Mouse (Mus musculus) right cerebral cortex, postnatal 10 days (tissue): ENCODE results near the gene Sema7a.

ENCODE experiments used
- DNase-seq, 2 experiments: peaks; one replicate each; pipeline ENCODE4 v3.0.0; 2021; ENCODE audit warnings: low spot score in 2 of 2

The Sema7a gene

GRCm38 (mm10) chr9:57959886-57960866, 20.3 kb downstream of the Sema7a start:
- no peak for DNase-seq

GRCm38 (mm10) chr9:57961226-57961625, 21.3 kb downstream of the Sema7a start:
- DNase-seq = no peak

GRCm38 (mm10) chr9:57961863-57962778, 22.2 kb downstream of the Sema7a start:
- no peak for DNase-seq

GRCm38 (mm10) chr9:57963249-57963997, 23.5 kb downstream of the Sema7a start:
- DNase-seq = no peak

- DNase-seq = no peak
Observed at GRCm38 (mm10) chr9:57963998-57964395, 24.1 kb downstream of the Sema7a start.

GRCm38 (mm10) chr9:57964528-57965250, 24.8 kb downstream of the Sema7a start:
- DNase-seq = no peak

- DNase-seq = no peak
Observed at GRCm38 (mm10) chr9:57965281-57966185, 25.6 kb downstream of the Sema7a start.

GRCm38 (mm10) chr9:57967237-57967960, 27.5 kb downstream of the Sema7a start:
- peak; percentile 77 to 80 for DNase-seq

GRCm38 (mm10) chr9:57968166-57968771, 28.4 kb downstream of the Sema7a start:
- no peak for DNase-seq

GRCm38 (mm10) chr9:57968783-57969542, 29.1 kb downstream of the Sema7a start:
- DNase-seq = no peak

- DNase-seq = no peak
Observed at GRCm38 (mm10) chr9:57969736-57970495, 30.0 kb downstream of the Sema7a start.

- DNase-seq = no peak
Observed at GRCm38 (mm10) chr9:57971413-57971812, 31.5 kb downstream of the Sema7a start.

- DNase-seq = no peak
Observed at GRCm38 (mm10) chr9:57972141-57972591, 32.3 kb downstream of the Sema7a start.

GRCm38 (mm10) chr9:57972776-57973439, 33.0 kb downstream of the Sema7a start:
- DNase-seq = no peak

- no peak for DNase-seq
Observed at GRCm38 (mm10) chr9:57973440-57974066, 33.6 kb downstream of the Sema7a start.

GRCm38 (mm10) chr9:57974221-57974620, 34.3 kb downstream of the Sema7a start:
- no peak for DNase-seq
